Mouse (Mus musculus) kidney, adult 8-10 months (tissue): ENCODE results near the gene Rit1.
"Not testable (repeated sequence)": the region's sequence is repeated elsewhere in the genome, so short reads cannot be mapped to it uniquely, and the experiment has no call there.

Experiments used
- DNase-seq, 2 experiments: peaks; one replicate each; pipeline ENCODE4 v3.0.0; 2022

Gene Rit1

DNA sequence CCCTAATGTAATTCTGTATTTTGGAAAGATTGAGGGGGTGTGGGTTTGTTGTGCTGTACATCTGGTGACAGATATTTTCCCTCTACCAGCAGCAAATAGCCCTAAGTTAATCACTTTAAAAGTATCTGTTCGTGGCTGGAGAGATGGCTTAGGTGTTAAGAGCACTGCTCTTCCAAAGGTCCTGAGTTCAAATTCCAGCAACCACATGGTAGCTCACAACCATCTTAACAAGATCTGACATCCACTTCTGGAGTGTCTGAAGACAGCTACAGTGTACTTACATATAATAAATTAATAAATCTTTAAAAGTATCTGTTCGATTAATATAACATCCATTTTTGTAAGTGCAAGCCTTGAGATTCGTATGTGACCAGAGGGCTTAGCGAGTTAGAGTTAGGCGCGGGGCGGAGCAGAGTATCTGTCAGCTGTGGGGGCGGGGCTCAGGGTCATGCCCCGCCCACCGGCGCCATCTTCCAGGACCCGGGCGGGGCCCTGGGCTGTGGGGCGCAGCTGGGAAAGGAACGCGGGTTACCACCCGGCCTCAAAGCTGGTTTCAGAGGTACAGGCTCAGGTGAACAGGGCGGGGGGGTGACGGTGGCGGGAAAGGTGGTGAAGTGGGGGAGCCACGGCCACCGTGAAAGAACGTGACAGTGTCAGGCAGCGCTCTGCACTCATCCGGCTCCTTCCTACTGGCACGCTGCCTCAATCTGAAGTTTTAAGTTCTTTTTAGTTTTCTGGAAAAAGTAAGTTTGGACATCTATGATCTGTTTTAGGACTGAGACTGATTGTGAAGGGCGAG lies at the start of gene Rit1:
Gene Rit1 (plus strand): TSS at position 440 of the 799 bp plus-strand sequence.
- DNase-seq, result peak; percentile 73 to 86

DNA sequence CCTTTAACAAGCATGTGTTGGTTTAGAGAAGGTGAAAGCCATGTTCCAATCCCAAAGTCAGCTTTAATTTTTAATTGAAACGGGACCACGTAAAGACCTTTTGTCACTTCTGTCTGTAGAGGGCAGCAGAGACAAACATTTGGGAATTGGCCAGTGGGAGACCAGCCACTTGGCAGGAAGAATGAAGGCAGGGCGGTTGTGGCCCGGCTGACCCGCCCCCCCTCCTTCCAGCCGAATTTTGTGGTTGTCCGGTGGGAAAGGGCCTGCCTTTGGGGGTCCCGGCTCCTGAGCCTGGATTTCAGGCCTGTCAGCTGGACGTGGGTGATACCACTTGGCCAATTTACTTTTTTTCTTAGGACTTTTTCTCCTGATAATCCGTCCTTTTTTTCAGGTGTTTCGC lies 39.2 kb upstream of the Rit1 start:
- peak; percentile 69 to 72 for DNase-seq

DNA sequence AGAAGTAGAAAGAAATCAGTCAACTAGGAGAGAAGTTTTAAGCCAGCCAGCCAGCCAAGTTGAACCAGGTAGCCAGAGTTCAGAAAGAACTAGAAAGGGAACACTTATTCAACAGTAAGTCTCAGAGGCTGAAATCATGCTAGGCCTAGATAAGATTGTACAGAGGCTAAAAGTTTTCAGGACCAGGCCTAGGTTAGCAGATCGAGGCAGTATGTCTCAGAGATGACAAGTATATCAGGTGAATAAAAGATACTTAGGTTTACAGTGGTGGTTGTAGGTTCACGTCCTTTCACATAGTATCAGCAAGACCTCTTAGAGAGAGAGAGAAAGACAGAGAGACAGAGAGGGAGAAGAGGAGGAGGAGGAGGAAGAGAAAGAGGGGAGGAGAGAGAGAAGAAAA lies 32.8 kb upstream of the Rit1 start:
- no peak for DNase-seq

DNA sequence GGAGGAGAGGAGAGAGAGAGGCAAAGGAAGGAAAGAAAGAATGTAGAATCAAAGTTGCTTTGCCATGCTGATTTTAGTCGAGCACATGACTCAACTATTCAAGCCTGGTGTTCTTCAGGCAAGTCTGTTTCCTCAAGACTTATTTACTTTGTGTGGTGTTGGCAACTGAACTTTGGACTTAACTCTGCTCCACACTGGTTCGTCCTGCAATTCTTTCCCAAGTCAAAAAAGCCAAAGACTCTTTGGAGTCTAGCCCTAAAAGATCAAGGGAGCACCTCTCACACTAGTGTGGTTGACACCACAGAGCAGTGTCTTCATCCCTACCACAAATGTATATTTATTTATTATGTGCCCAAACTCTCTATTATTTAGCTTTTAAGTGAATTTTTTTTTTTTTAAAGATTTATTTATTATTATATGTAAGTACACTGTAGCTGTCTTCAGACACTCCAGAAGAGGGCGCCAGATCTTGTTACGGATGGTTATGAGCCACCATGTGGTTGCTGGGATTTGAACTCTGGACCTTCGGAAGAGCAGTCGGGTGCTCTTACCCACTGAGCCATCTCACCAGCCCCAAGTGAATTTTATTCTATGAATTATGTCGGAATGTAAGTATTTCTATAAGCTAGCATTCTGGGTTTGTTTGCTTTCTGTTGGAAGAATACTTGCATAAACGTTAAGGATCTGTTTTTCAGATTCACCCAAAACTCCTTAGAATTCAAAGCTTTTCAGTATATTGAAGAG lies 32.2 kb upstream of the Rit1 start:
- DNase-seq, result peak; percentile 38 to 49

DNA sequence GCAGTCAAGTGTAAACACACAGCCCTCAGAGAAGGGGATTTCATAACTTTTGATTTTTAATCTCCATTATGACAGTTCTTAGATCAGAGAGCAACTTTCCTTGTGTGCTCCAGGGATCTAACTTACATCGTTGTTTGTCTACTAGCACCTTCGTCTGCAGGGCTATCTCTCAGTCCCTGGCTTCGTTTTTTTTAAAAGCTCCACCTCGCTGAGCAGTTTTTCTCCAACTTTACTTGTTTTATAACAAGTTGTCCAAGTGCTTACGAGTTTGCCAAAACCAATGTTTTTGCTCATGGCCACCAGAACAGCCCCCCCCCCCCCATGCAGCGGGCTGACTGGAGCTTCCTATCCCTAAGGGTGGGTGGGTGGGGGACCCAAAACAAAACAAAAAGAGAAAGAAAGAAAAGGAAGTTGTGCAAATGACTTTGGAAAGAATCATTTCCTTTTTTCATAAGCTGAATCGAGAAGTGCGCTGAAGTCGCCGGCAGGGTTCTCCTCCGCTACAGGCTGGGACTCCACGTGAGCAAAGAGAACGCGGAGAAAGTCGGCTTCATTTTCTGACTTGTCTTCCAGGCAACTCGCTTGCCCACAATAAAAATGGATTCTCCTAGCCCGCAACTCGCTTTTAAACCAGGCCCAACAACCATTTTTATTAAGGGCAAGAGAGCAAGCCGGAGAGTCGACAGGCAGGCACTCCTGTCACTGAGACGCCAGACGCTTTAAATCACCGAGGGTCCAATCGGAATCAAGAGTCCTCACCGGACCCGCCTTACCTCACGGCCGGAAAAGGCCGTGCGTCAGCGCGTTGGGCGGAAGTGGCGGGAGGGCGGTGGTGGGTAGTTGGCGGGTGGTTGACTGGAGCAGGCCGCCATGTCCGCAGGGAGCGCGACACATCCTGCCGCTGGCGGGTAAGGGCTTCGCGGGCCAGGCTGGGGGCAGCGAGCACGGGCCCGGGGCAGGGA lies 31.4 kb upstream of the Rit1 start, which contains the start of gene Khdc4:
Gene Khdc4 (plus strand): TSS at position 824 of the 962 bp plus-strand sequence.
- peak; percentile 97 to 99 for DNase-seq

DNA sequence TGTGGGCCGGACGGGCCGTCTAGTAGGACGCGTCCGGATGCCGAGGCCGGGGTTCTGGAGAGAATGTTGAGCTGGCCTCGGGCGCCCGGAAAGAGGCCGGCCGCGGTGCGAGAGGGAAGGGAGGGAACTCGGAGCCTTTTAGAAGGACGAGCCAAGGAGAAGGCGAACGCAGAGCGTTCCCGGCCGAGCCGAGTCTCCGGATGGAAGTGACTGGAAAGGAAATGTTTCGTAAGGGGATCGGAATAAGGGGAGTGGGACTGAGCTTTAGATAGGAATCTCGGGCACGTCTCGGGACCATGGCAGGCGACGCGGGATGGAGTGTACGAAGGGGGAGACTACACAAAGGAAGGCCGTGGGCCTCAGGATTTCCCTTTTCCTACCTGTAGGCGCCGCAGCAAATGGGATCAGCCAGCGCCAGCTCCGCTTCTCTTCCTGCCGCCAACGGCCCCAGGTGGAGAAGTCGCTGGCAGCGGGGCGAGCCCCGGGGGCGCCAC lies 30.6 kb upstream of the Rit1 start:
- peak in 1 of 2 experiments; percentile 51 for DNase-seq

DNA sequence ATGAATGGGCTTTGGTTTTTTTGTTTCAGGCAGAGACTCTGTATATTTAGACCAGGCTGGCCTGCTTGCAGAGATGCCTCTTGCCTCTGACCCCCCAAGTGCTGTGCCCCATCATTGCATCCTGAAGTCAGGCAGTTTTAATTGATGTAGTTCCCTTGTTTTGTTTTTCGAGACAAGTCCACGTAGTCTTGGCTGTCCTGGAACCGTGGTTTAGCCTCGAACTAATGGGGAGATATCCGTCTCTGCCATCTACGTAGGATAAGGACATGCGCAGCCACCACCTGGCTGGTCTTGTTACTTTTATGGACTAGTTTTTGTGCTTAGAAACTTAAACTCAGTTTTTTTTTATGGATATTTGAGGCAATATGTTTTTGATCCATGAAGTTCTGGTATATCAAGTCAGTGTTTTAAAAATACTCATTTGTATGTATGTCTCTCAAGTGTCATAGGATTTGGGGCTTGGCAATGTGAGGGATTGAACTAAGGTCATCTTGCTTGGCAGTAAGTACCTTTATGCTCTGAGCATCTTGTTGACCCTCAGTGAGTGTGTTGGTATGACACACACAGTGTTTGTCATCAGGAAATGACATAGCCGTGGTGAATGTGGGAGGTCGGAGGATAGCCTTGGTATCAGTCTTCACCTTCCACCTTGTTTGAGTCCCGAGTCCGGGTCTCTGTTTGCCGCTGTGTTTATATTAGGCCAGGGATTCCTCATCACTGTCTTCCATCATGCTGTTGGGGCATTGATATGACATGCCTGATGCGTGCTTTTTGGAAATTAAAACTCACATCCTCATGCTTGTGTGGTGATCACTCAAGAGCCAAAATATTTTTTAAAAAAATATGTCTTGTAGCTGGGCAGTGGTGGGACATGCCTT lies 29.7 kb upstream of the Rit1 start:
- DNase-seq, result no peak

DNA sequence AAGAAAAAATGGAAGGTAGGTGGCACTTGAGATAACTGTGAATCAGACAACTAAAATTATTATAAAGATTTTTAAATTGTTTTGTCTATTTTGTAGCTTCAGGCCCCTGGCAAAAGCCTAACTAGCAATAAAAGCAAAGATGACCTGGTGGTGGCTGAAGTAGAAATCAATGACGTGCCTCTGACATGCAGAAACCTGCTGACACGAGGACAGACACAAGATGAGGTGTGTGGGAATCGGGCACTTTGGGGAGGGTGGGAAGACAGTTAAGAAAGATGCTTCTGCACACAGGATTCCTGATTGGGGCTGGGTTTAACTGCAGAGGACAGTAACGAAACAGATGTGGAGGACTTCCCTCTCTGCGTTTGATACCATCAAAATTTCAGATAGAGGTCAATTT lies 27.6 kb upstream of the Rit1 start:
- DNase-seq, result no peak

DNA sequence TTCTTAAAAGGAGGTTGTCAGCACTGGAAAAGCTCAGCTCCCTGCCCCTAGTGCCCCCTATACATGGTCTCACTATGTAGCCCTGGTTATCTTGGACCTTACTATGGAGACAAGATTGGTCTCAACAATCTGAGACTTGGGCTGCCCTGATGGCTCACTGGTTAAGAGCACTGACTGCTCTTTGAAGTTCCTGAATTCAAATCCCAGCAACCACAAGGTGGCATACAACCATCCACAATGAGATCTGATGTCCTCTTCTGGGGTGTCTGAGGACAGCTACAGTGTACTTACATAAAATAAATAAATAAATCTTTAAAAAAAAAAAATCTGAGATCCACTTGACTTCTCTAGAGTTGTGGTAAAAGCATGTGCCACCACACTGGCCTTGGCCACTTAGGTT lies 21.1 kb upstream of the Rit1 start:
- no peak for DNase-seq

DNA sequence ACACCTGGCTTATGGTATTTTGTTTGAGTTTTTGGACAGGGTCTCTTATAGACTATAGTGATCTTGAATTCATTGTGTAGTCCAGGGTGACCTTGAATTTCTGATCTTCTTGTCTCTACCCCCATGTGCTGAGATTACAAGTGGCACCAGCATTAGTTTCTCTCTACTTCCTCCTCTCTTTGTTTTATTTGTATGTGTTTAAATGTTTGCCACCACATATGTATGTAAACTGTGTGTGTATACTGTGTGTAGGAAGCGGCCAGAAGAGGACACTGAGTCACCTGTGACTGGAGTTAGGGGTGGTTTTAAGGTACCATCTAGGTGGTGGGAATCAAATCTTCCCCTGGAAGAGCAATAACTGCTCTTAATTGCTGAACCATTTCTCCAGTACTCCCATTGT lies 18.6 kb upstream of the Rit1 start:
- no peak for DNase-seq

DNA sequence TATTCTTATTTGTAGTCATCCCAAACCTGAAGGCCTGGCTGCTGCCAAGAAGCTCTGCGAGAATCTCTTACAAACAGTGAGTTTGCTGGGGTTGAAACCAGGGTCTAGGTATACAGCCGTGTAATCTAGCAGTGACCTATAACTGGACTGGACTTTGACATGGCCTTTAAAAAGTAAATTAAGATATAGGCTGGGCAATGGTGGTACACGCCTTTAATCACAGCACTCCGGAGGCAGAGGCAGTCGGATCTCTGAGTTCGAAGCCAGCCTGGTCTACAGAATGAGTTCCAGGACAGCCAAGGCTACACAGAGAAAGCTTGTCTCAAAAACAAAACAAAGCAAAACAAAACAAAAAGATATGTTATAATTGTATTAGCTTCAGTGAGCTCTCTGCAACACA lies 17.8 kb upstream of the Rit1 start:
- no peak for DNase-seq

DNA sequence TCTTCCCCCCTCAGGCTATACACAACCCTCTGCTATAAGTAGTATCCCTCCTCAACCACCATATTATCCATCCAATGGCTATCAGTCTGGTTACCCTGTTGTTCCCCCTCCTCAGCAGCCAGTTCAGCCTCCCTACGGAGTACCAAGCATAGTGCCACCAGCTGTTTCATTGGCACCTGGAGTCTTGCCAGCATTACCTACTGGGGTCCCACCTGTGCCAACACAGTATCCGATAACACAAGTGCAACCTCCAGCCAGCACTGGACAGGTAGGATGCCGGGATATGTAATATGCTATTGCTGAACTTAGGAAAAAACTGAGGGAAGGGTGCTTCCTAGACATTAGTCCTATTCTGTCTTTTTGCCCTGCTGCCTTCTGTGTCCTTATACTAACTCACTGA lies 16.4 kb upstream of the Rit1 start:
- no peak for DNase-seq

DNA sequence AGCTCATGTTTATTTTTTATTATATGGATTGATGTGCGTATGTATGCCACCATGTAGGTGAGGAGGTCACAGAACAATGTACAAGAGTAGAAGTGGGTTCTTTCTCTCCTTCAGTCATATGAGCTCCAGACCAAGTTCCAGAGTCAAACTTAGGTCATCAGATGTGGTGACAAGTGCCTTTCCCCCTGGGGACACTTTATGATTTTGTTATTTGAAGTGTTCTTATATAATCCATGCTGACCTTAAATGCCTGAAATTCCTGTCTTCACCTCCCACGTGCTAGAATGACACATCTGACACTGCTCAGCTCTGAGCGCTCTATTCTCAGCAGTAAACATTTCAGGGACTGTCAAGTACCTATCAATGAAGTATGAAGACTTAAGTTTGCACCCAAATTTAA lies 15.4 kb upstream of the Rit1 start:
- no peak for DNase-seq

DNA sequence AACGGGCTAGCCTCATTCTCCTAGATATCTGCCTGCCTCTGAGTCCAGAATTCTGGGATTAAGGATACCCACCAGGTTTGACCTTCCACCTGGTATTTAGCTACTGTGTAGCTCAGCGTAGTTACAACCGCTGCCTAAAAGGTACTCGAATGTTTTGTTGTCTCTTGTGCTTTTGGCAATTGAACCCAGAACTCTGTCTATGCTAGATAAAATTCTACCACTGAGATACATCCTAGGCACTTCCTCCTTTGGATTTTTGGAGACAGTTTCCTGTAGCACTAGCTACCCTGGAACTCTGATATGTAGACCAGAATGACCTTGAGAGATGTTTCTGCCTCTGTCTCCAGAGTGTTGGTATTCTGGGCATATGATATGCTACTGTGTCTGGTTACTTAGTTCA lies 2.9 kb upstream of the Rit1 start:
- DNase-seq, result no peak

DNA sequence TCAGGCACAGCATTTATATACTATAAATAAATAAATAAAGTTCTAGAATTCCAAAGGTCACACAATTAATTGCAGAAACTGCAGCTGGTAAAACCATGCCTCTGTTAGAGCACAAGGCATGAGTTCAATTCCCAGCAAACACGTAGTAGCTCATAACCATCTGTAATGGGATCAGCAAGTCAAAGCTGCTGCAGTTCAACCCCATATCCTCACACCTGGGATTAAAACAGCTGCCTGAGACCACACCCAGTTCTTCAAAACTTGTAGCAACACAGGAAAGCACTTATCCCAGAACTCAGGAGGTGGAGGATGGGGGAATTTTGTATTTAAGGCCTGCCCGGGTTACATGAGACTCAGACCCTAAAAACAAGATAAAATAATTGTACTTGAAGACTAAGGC lies 1.9 kb upstream of the Rit1 start:
- no peak for DNase-seq

DNA sequence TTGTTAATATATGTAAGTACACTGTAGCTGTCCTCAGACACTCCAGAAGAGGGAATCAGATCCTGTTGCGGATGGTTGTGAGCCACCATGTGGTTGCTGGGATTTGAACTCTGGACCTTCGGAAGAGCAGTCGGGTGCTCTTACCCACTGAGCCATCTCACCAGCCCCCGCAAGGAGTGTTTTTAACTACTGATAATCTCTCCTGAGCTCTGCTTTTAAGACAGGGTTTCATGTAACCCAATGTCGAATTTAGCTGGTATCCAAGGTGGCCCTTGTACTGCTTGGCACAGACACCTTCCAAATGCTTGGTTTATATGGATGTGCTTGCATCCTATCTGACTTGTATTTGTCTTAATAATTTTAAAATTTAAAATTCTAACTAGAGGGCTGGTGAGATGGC lies 922 bp upstream of the Rit1 start:
- DNase-seq, result not testable (repeated sequence)

DNA sequence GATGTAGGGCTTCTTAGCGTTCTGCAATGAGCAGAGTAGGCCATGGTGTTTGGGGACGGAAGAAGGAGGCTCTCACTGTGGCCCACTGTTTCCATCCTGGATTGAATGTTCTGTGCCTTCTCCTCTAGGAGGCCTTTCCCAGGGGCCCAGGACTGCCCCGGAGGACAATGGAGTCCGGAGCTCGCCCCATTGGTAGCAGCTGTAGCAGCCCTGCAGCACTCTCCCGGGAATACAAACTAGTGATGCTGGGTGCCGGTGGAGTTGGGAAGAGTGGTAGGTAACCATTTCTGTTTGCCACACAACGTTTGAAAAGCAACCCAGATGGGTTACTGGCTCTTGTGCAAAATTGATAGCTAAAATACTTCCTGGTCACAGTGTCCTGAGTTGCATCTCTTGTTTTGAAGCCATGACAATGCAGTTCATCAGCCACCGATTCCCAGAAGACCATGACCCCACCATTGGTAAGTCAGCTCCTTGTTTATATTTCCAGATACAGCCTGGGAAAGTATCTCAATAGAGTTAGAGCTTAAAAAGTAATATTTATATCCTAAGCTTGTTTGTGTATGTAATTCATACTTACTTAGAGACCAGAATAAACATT lies 660 bp downstream of the Rit1 start:
- DNase-seq, result peak; percentile 13 to 36

DNA sequence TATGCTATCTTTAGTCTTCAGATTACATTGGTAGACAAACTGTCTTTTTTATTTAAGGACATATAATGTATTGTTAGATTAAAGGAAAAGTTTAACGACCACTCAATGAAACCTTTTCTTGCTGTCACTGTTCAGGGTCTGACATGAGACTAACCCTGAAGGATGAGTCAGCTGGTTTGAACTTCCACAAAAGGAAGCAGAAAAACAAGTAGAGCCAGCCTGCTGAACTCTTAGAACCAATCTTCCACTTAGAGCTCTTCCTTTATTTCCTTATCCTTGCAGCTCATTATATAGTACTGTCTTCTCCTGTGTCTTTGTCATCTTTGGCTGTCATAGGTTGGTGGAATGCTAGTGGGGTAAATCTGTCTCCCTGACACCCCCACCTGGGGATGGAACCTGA lies 1.2 kb downstream of the Rit1 start:
- no peak for DNase-seq

DNA sequence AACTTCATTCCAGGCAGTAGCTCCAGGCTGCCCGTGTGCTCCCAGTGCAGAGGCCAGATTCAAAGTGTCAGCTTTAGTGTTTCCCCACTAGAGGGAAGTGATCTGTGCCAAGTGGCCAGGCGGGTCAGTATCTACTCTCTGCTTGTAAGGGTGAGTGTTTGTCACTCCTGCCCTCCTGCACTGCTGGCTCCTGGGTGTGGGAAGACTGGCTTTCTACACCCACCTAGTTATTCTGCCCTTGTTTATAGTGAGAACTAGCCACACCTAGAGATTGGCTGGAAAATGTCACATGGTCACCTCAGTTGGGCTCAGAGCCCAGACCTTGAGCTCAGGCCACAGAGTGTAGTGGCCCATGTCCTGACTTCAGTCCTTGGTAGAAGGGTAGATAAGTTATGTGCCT lies 2.5 kb downstream of the Rit1 start:
- peak; percentile 75 to 82 for DNase-seq

DNA sequence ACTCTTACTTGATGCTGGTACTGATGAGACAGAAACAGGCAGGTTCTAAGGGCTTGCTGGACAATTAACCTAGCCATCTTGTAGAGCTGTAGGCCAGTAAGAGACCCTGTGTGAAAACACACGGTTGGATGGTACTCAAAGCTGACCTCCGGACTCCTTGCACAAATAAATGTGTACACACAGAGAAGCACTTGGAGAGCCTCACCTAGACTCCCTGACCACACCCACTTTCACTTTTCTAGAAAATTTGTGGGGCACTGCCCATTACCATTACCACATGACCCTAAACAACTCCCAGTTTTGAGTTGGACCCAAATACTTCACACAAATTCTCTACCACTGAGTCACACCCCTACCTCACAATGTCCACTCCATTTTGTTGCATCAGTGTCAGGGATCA lies 19.9 kb downstream of the Rit1 start:
- no peak for DNase-seq

DNA sequence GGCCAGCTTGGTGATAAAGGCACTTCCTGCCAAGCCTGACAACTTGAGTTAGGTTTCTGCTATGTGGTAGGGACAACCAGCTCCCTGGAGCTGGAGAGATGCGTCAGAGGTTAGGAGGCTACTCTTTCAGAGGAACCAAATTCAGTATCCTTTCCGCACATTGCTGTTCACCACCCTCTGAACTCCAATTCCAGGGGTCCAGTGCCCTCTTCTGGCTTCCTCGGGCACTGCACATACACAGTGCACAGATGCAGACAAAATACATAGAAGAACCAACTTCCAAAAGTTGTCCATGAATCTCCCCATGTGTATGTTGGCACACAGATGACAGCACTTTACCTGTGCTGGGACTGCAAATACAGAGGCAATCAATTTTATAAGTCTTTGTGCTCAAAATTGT lies 22.0 kb downstream of the Rit1 start:
- peak; percentile 51 to 79 for DNase-seq

DNA sequence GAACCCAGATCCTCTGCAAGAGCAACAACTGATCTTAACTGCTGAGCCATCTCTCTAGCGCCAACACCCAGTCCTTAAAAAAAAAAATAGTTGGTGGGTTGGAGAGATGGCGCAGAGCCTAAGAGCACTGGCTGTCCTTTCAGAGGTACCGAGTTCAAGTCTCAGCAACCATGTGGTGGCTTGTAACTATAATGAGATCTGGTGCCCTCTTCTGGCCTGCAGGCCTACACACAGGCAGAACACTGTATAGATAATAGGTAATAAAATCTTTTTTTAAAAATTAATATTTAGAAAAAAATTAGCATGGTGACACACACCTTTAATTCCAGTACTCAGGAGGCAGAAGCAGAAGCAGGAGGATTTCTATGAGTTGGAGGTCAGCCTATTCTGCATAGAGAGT lies 23.5 kb downstream of the Rit1 start:
- no peak for DNase-seq
